Mouse (Mus musculus) limb, embryonic 11.5 days (tissue): ENCODE data around the gene Zer1. TPM values are rescaled to one million over a fixed set of nuclear protein-coding genes. Genes with fewer than 3 reads are reported as not detected.

Experiments
- polyA plus RNA-seq: library from polyadenylated mRNA; unstranded; fragments of >200 nt; fragmentation: Nextera tagmentation; extraction: Ambion mirVana; gene quantifications from 2 replicates; pipeline ENCODE4 v1.2.1, GENCODE M21; 2014

Zer1 gene
- polyA plus RNA-seq, 1 experiment from 2014 or later = 6.7 TPM

Other genes with a start within 250 kb of the Zer1 start
- gene Odf2, start 235.4 kb downstream of the Zer1 start, polyA plus RNA-seq = 80.5 and 91.8 TPM in 2 replicates
- 65.2 and 70.4 TPM in 2 replicates for gene Gle1, start 189.2 kb downstream of the Zer1 start, polyA plus RNA-seq
- gene Sptan1, start 159.0 kb downstream of the Zer1 start, polyA plus RNA-seq = 89.9 and 103 TPM in 2 replicates
- 32.6 and 32.8 TPM in 2 replicates for gene Wdr34, start 75.7 kb downstream of the Zer1 start, polyA plus RNA-seq
- 780 and 808 TPM in 2 replicates for gene Set, start 67.2 kb downstream of the Zer1 start, polyA plus RNA-seq
- gene Pkn3, start 46.9 kb downstream of the Zer1 start, polyA plus RNA-seq = 9.0 and 10.6 TPM in 2 replicates
- 32.1 and 34.1 TPM in 2 replicates for gene Zdhhc12, start 30.9 kb downstream of the Zer1 start, polyA plus RNA-seq
- gene Tbc1d13, start 9.2 kb upstream of the Zer1 start, polyA plus RNA-seq = 14.2 and 16.8 TPM in 2 replicates
- gene Endog, start 46.9 kb upstream of the Zer1 start, polyA plus RNA-seq = 18.3 and 20.7 TPM in 2 replicates
- gene Spout1, start 53.9 kb upstream of the Zer1 start, polyA plus RNA-seq = 91.6 and 92.6 TPM in 2 replicates
- 6.1 and 7.6 TPM in 2 replicates for gene Kyat1, start 81.3 kb upstream of the Zer1 start, polyA plus RNA-seq
- 58.2 and 58.3 TPM in 2 replicates for gene Lrrc8a, start 113.1 kb upstream of the Zer1 start, polyA plus RNA-seq
- 0.09 TPM in 1 of 2 replicates, not detected in the other for gene Gm28035, start 116.0 kb upstream of the Zer1 start, polyA plus RNA-seq
- 3.3 and 3.7 TPM in 2 replicates for gene Phyhd1, start 141.6 kb upstream of the Zer1 start, polyA plus RNA-seq
- not detected in 2 replicates for gene Gm28038, start 156.5 kb upstream of the Zer1 start, polyA plus RNA-seq
- gene Dolk, start 161.7 kb upstream of the Zer1 start, polyA plus RNA-seq = 24.9 and 25.0 TPM in 2 replicates
- 69.0 and 73.7 TPM in 2 replicates for gene Nup188, start 161.8 kb upstream of the Zer1 start, polyA plus RNA-seq
- gene Sh3glb2, start 234.8 kb upstream of the Zer1 start, polyA plus RNA-seq = 49.0 and 59.9 TPM in 2 replicates
- 19.5 and 20.1 TPM in 2 replicates for gene Miga2, start 239.6 kb upstream of the Zer1 start, polyA plus RNA-seq